Mouse (Mus musculus) ES-E14 (cell line): ENCODE measurements at regions not wholly inside any gene's neighbourhood (a gene's known extent, or its start where the extent isn't known, plus 50 kb on each side); places are given as distances from the start of the nearest gene placed in this dataset.

Experiments used
- CHD2 ChIP-seq: IDR thresholded peaks from 2 replicates; pipeline ENCODE4 v1.6.1; 2014; ENCODE audit warnings: mild to moderate bottlenecking, low read depth, low read length, inconsistent platforms
- HCFC1 ChIP-seq: IDR thresholded peaks from 2 replicates; pipeline ENCODE4 v1.6.1; 2012; ENCODE audit warnings: low read length, inconsistent platforms, borderline replicate concordance; ENCODE audit not compliant: insufficient read depth
- MAFK ChIP-seq: IDR thresholded peaks from 2 replicates; pipeline ENCODE4 v1.6.1; 2014; ENCODE audit warnings: mild to moderate bottlenecking, low read depth, low read length, inconsistent platforms; ENCODE audit not compliant: insufficient read depth
- ZC3H11A ChIP-seq: IDR thresholded peaks from 2 replicates; pipeline ENCODE4 v1.6.1; 2012; ENCODE audit warnings: low read depth, mild to moderate bottlenecking, inconsistent platforms, low read length, borderline replicate concordance
- ZNF384 ChIP-seq: IDR thresholded peaks from 2 replicates; pipeline ENCODE4 v1.6.1; 2012; ENCODE audit warnings: low read depth, low read length, inconsistent platforms

- no peak for TF ChIP-seq HCFC1
- no peak for TF ChIP-seq CHD2
- no peak for TF ChIP-seq MAFK
- TF ChIP-seq ZNF384 = no peak
- no peak for TF ChIP-seq ZC3H11A
Observed at GRCm38 (mm10) chr4:25451865-25452264, 170.2 kb upstream of the Ufl1 start.
